Mouse (Mus musculus) hindbrain, embryonic 14.5 days (tissue): ENCODE measurements around the gene Mcpt8. TPM values are rescaled to one million over a fixed set of nuclear protein-coding genes. Genes with fewer than 3 reads are reported as not detected.
"Not testable (repeated sequence)": the region's sequence is repeated elsewhere in the genome, so short reads cannot be mapped to it uniquely, and the experiment has no call there.

Experiments
- ATAC-seq: fragments of 200-750 bp; cut with Nextera tagmentation; 2 replicates; pipeline ENCODE4 v1.8.0; 2017; ENCODE audit warnings: moderate number of reproducible peaks, mild to moderate bottlenecking, moderate TSS enrichment, moderate library complexity; ENCODE audit not compliant: low FRiP score
- DNase-seq: peaks from one replicate; pipeline ENCODE4 v3.0.0-alpha.2; 2015; ENCODE audit warnings: low spot score
- H3K27ac ChIP-seq: fragments of 300-500 bp; sonication (generic); 2 replicates; pipeline ENCODE4 v1.5.1; 2014; ENCODE audit warnings: mild to moderate bottlenecking, moderate library complexity
- H3K27me3 ChIP-seq: fragments of 300-500 bp; sonication (generic); 2 replicates; pipeline ENCODE4 v1.6.1; 2014; ENCODE audit warnings: mild to moderate bottlenecking, low read length, mixed read lengths; ENCODE audit not compliant: control insufficient read depth, insufficient read depth
- H3K36me3 ChIP-seq: fragments of 300-500 bp; sonication (generic); replicated peaks from 2 replicates; pipeline ENCODE4 v1.6.1; 2014; ENCODE audit not compliant: control insufficient read depth, insufficient read depth
- H3K4me1 ChIP-seq: fragments of 300-500 bp; sonication (generic); replicated peaks from 2 replicates; pipeline ENCODE4 v1.6.1; 2014; ENCODE audit warnings: antibody characterized with exemption, low read length, mixed read lengths; ENCODE audit not compliant: control insufficient read depth, insufficient read depth
- H3K4me2 ChIP-seq: fragments of 300-500 bp; sonication (generic); replicated peaks from 2 replicates; pipeline ENCODE4 v1.6.1; 2014; ENCODE audit warnings: mild to moderate bottlenecking, moderate library complexity
- H3K4me3 ChIP-seq: fragments of 300-500 bp; sonication (generic); replicated peaks from 2 replicates; pipeline ENCODE4 v1.5.1; 2014; ENCODE audit warnings: mild to moderate bottlenecking, low read length
- H3K9ac ChIP-seq: fragments of 300-500 bp; sonication (generic); 2 replicates; pipeline ENCODE4 v1.6.1; 2014
- H3K9me3 ChIP-seq: fragments of 300-500 bp; sonication (generic); 2 replicates; pipeline ENCODE4 v1.6.1; 2016; ENCODE audit warnings: low read length; ENCODE audit not compliant: control insufficient read depth
- WGBS: fragments of 180-500 bp; shearing (Covaris S2); extraction: QIAGEN DNeasy Blood & Tissue Kit; methylation state at CpG from one replicate; pipeline ENCODE4 v1.1.7; 2014; 5-methylcytosine and 5-hydroxymethylcytosine counted together
- polyA plus RNA-seq: library from polyadenylated mRNA; unstranded; fragments of >200 nt; fragmentation: Nextera tagmentation; extraction: Ambion mirVana; gene quantifications from 2 replicates; pipeline ENCODE4 v1.2.1, GENCODE M21; 2014

The Mcpt8 gene
- not detected in 2 replicates for polyA plus RNA-seq

GRCm38 (mm10) chr14:56085167-56085566 lies at the start of gene Mcpt8:
Mcpt8 (minus strand) TSS chr14:56085273.
- Histone ChIP-seq H3K36me3 (no peaks in the 10 kb centered on the region), H3K27me3 (no peaks in the 10 kb centered on the region), H3K27ac (no peak within 1 kb of the TSS), H3K4me2 (no peak within 1 kb of the TSS), H3K9ac (no peak within 1 kb of the TSS), H3K4me3 (no peak within 1 kb of the TSS), H3K9me3 (no peaks in the 10 kb centered on the region), H3K4me1 (no peaks in the 10 kb centered on the region)
- DNase-seq = peak; percentile 11
- no peak for ATAC-seq
- WGBS = 100% methylated on average over 2 of the region's 2 CpGs

GRCm38 (mm10) chr14:56133675-56134074 lies 48.6 kb upstream of the Mcpt8 start:
- H3K36me3 ChIP-seq, DNase-seq, H3K4me2 ChIP-seq, H3K27ac ChIP-seq, H3K27me3 ChIP-seq, H3K4me3 ChIP-seq, H3K9me3 ChIP-seq, H3K9ac ChIP-seq, H3K4me1 ChIP-seq, ATAC-seq: not testable (repeated sequence)
- 78% methylated on average over 1 of the region's 1 CpGs for WGBS

GRCm38 (mm10) chr14:56132508-56132907 lies 47.4 kb upstream of the Mcpt8 start, which contains the start of gene Gzmd:
Gzmd (minus strand) TSS chr14:56132608.
- H3K27ac ChIP-seq, ATAC-seq, H3K4me1 ChIP-seq, H3K4me3 ChIP-seq, H3K36me3 ChIP-seq, H3K4me2 ChIP-seq, H3K9me3 ChIP-seq, H3K9ac ChIP-seq, H3K27me3 ChIP-seq, DNase-seq: not testable (repeated sequence)
- 80% methylated on average over 2 of the region's 2 CpGs for WGBS

- DNase-seq (no peak), ATAC-seq (no peak)
- H3K36me3 ChIP-seq = no peaks in the 10 kb centered on the region
- no peak overlapping the region for H3K4me2 ChIP-seq
- no peak overlapping the region for H3K4me3 ChIP-seq
- H3K4me1 ChIP-seq = no peaks in the 10 kb centered on the region
- H3K27ac ChIP-seq = no peak overlapping the region
- H3K9me3 ChIP-seq = no peaks in the 10 kb centered on the region
- H3K27me3 ChIP-seq = no peaks in the 10 kb centered on the region
- 62% methylated on average over 3 of the region's 3 CpGs for WGBS
- H3K9ac ChIP-seq = no peak overlapping the region
These were observed 43.3 kb upstream of the Mcpt8 start for GRCm38 (mm10) chr14:56128341-56128740.

- H3K4me2 ChIP-seq = no peak overlapping the region
- no peaks in the 10 kb centered on the region for H3K27me3 ChIP-seq
- no peak overlapping the region for H3K27ac ChIP-seq
- no peak overlapping the region for H3K4me3 ChIP-seq
- no peaks in the 10 kb centered on the region for H3K4me1 ChIP-seq
- H3K9me3 ChIP-seq = no peaks in the 10 kb centered on the region
- no peak overlapping the region for H3K9ac ChIP-seq
- no peak for DNase-seq
- no peak for ATAC-seq
- WGBS = 86% methylated on average over 3 of the region's 3 CpGs
- no peaks in the 10 kb centered on the region for H3K36me3 ChIP-seq
These were observed 38.4 kb upstream of the Mcpt8 start for GRCm38 (mm10) chr14:56123516-56123915.

- H3K27ac ChIP-seq = no peak within 1 kb of the TSS
- no peaks in the 10 kb centered on the region for H3K36me3 ChIP-seq
- DNase-seq (no peak), ATAC-seq (no peak)
- no peaks in the 10 kb centered on the region for H3K9me3 ChIP-seq
- no peaks in the 10 kb centered on the region for H3K27me3 ChIP-seq
- no peak within 1 kb of the TSS for H3K4me2 ChIP-seq
- H3K4me1 ChIP-seq = no peaks in the 10 kb centered on the region
- no peak within 1 kb of the TSS for H3K9ac ChIP-seq
- H3K4me3 ChIP-seq = no peak within 1 kb of the TSS
These were observed 35.5 kb upstream of the Mcpt8 start, which contains the start of gene Gzme for GRCm38 (mm10) chr14:56120525-56120924. Gzme (minus strand) TSS chr14:56120625.

GRCm38 (mm10) chr14:56115531-56116310 lies 30.6 kb upstream of the Mcpt8 start:
- ATAC-seq = not testable (repeated sequence)

GRCm38 (mm10) chr14:56105447-56106180 lies 20.5 kb upstream of the Mcpt8 start:
- H3K27ac ChIP-seq = no peak overlapping the region
- DNase-seq (no peak), ATAC-seq (no peak)
- no peaks in the 10 kb centered on the region for H3K36me3 ChIP-seq
- H3K4me1 ChIP-seq = no peaks in the 10 kb centered on the region
- H3K4me2 ChIP-seq = no peak overlapping the region
- H3K9me3 ChIP-seq = no peaks in the 10 kb centered on the region
- 87% methylated on average over 13 of the region's 13 CpGs for WGBS
- no peak overlapping the region for H3K4me3 ChIP-seq
- no peak overlapping the region for H3K9ac ChIP-seq
- H3K27me3 ChIP-seq = no peaks in the 10 kb centered on the region

More at GRCm38 (mm10) chr14:56115531-56116310, 30.6 kb upstream of the Mcpt8 start:
- H3K27me3 ChIP-seq, H3K9me3 ChIP-seq, H3K4me3 ChIP-seq, H3K27ac ChIP-seq, H3K4me1 ChIP-seq, H3K9ac ChIP-seq, H3K36me3 ChIP-seq, H3K4me2 ChIP-seq, DNase-seq: not testable (repeated sequence)
- WGBS = 95% methylated on average over 33 of the region's 33 CpGs

GRCm38 (mm10) chr14:56105016-56105415 lies 19.9 kb upstream of the Mcpt8 start:
- Histone ChIP-seq H3K4me3 (no peak overlapping the region), H3K27me3 (no peaks in the 10 kb centered on the region), H3K4me1 (no peaks in the 10 kb centered on the region), H3K27ac (no peak overlapping the region), H3K4me2 (no peak overlapping the region), H3K9ac (no peak overlapping the region), H3K9me3 (no peaks in the 10 kb centered on the region), H3K36me3 (no peaks in the 10 kb centered on the region)
- DNase-seq = no peak
- WGBS = 92% methylated on average over 5 of the region's 5 CpGs
- no peak for ATAC-seq
